Mouse (Mus musculus) liver, embryonic 14.5 days (tissue): ENCODE measurements around the gene Faah. TPM values are rescaled to one million over a fixed set of nuclear protein-coding genes. Genes with fewer than 3 reads are reported as not detected.

Experiments used
- ATAC-seq: fragments of 200-750 bp; cut with Nextera tagmentation; 2 replicates; pipeline ENCODE4 v1.8.0; 2017; ENCODE audit warnings: moderate number of reproducible peaks, mild to moderate bottlenecking, moderate library complexity; ENCODE audit not compliant: insufficient read depth
- DNase-seq, 3 experiments: peaks; one replicate each; pipeline ENCODE4 v3.0.0-alpha.2; 2012 to 2013; ENCODE audit warnings: low read depth in 3 of 3, low spot score in 3 of 3
- H3K27ac ChIP-seq: fragments of 300-500 bp; sonication (generic); 2 replicates; pipeline ENCODE4 v1.5.1; 2014; ENCODE audit warnings: moderate library complexity, mild to moderate bottlenecking, control low read depth, inconsistent platforms
- H3K27me3 ChIP-seq: fragments of 300-500 bp; sonication (generic); 2 replicates; pipeline ENCODE4 v1.6.1; 2014; ENCODE audit warnings: mild to moderate bottlenecking, low read length, moderate library complexity; ENCODE audit not compliant: control insufficient read depth, insufficient read depth
- H3K36me3 ChIP-seq: fragments of 300-500 bp; sonication (generic); replicated peaks from 2 replicates; pipeline ENCODE4 v1.6.1; 2014; ENCODE audit warnings: low read depth; ENCODE audit not compliant: control insufficient read depth, insufficient read depth
- H3K4me1 ChIP-seq, 2 experiments: fragments of 200-500 bp in 1 of 2; fragments of 300-500 bp in 1 of 2; sonication (generic) in 1 of 2; replicated peaks; 2 replicates each; pipeline ENCODE4 v1.6.1; 2012 to 2014; ENCODE audit warnings: antibody characterized with exemption in 1 of 2, inconsistent platforms in 1 of 2, low read length in 1 of 2; ENCODE audit not compliant: control insufficient read depth in 2 of 2, insufficient read depth in 2 of 2
- H3K4me2 ChIP-seq: fragments of 300-500 bp; sonication (generic); 2 replicates; pipeline ENCODE4 v1.6.1; 2014; ENCODE audit warnings: low read depth, mild to moderate bottlenecking, control low read depth, moderate library complexity
- H3K4me3 ChIP-seq, 2 experiments: fragments of 200-500 bp in 1 of 2; fragments of 300-500 bp in 1 of 2; sonication (generic) in 1 of 2; 2 replicates each; pipeline ENCODE4 v1.5.1; 2012 to 2014; ENCODE audit warnings: low read depth in 2 of 2, low read length in 2 of 2, mild to moderate bottlenecking in 2 of 2, control low read depth in 1 of 2, inconsistent platforms in 1 of 2, moderate library complexity in 1 of 2; ENCODE audit not compliant: insufficient read depth in 1 of 2
- H3K9ac ChIP-seq: fragments of 300-500 bp; sonication (generic); replicated peaks from 2 replicates; pipeline ENCODE4 v1.6.1; 2014; ENCODE audit warnings: mild to moderate bottlenecking, control low read depth, moderate library complexity
- H3K9me3 ChIP-seq: fragments of 300-500 bp; sonication (generic); 2 replicates; pipeline ENCODE4 v1.6.1; 2016; ENCODE audit warnings: low read length, mixed read lengths; ENCODE audit not compliant: control insufficient read depth
- CTCF ChIP-seq: IDR thresholded peaks from 2 replicates; pipeline ENCODE4 v1.5.1; 2016; ENCODE audit warnings: antibody characterized with exemption, low read depth, control low read depth
- EP300 ChIP-seq: IDR thresholded peaks from 2 replicates; pipeline ENCODE4 v1.6.1; 2016; ENCODE audit warnings: antibody characterized with exemption, low read depth
- WGBS: fragments of 180-500 bp; shearing (Covaris S2); extraction: QIAGEN DNeasy Blood & Tissue Kit; methylation state at CpG from one replicate; pipeline ENCODE4 v1.1.7; 2014; ENCODE audit not compliant: insufficient replicate concordance; 5-methylcytosine and 5-hydroxymethylcytosine counted together
- polyA plus RNA-seq, 2 experiments: library from polyadenylated mRNA; depleted of rRNA in 1 of 2; stranded (reverse) in 1 of 2; unstranded in 1 of 2; fragments of >200 nt; fragmentation: Nextera tagmentation in 1 of 2; extraction: Ambion mirVana in 1 of 2; gene quantifications; 2 replicates each; pipeline versions ENCODE4 v1.2.1 to v1.2.3; 2012 to 2014

The Faah gene
- polyA plus RNA-seq, 2 experiments: 3.8 to 4.1 TPM

- Histone ChIP-seq H3K4me1 (peaks cover 8 to 13% of the 10 kb centered on the region in 2 experiments), H3K9ac (peak overlapping the region; percentile 77), H3K27ac (peak overlapping the region; percentile 93), H3K4me3 (peak overlapping the region; percentile 66 to 91), H3K27me3 (no peaks in the 10 kb centered on the region), H3K36me3 (no peaks in the 10 kb centered on the region; the same call in 1 of the 2 replicates), H3K9me3 (no peaks in the 10 kb centered on the region), H3K4me2 (peak overlapping the region; percentile 90)
- 9% methylated on average over 22 of the region's 22 CpGs for WGBS
- ATAC-seq: peak; percentile 21; the same call in 1 of the 2 replicates
- peak in 1 of 3 experiments; percentile 24 for DNase-seq
- TF ChIP-seq CTCF: peak; percentile 43
- TF ChIP-seq EP300: no peak
Measured at GRCm38 (mm10) chr4:116052526-116053293, 35.0 kb upstream of the Faah start.

GRCm38 (mm10) chr4:116049211-116049610 lies 31.5 kb upstream of the Faah start:
- H3K9me3 ChIP-seq: no peaks in the 10 kb centered on the region
- WGBS: 73% methylated on average over 3 of the region's 3 CpGs

GRCm38 (mm10) chr4:116048130-116048920 lies 30.6 kb upstream of the Faah start:
- no peaks in the 10 kb centered on the region for H3K27me3 ChIP-seq
- WGBS: 67% methylated on average over 7 of the region's 7 CpGs
- no peak for TF ChIP-seq CTCF
- DNase-seq (no peak), ATAC-seq (no peak)
- H3K4me1 ChIP-seq: peaks cover 4 to 5% of the 10 kb centered on the region in 2 experiments
- no peaks in the 10 kb centered on the region for H3K9me3 ChIP-seq
- no peak overlapping the region for H3K4me3 ChIP-seq
- H3K9ac ChIP-seq: no peak overlapping the region
- H3K27ac ChIP-seq: no peak overlapping the region
- no peaks in the 10 kb centered on the region; the same call in 1 of the 2 replicates for H3K36me3 ChIP-seq
- H3K4me2 ChIP-seq: no peak overlapping the region

More at GRCm38 (mm10) chr4:116049211-116049610, 31.5 kb upstream of the Faah start:
- TF ChIP-seq EP300 (no peak), CTCF (no peak)
- no peak overlapping the region for H3K4me3 ChIP-seq
- no peaks in the 10 kb centered on the region; the same call in 1 of the 2 replicates for H3K36me3 ChIP-seq
- no peak for ATAC-seq
- H3K27ac ChIP-seq: no peak overlapping the region
- H3K9ac ChIP-seq: no peak overlapping the region
- H3K4me1 ChIP-seq: peaks cover 8 to 9% of the 10 kb centered on the region in 2 experiments
- no peak for DNase-seq
- no peaks in the 10 kb centered on the region for H3K27me3 ChIP-seq
- no peak overlapping the region for H3K4me2 ChIP-seq

GRCm38 (mm10) chr4:116047681-116048080 lies 30.0 kb upstream of the Faah start:
- no peak for DNase-seq
- ATAC-seq: no peak
- Histone ChIP-seq H3K27ac (no peak overlapping the region), H3K27me3 (no peaks in the 10 kb centered on the region), H3K4me3 (no peak overlapping the region), H3K36me3 (no peaks in the 10 kb centered on the region; the same call in 1 of the 2 replicates), H3K4me1 (peaks cover 4 to 5% of the 10 kb centered on the region in 2 experiments), H3K4me2 (no peak overlapping the region), H3K9me3 (no peaks in the 10 kb centered on the region), H3K9ac (no peak overlapping the region)
- TF ChIP-seq EP300 (no peak), CTCF (no peak)
- WGBS: 72% methylated on average over 1 of the region's 1 CpGs

GRCm38 (mm10) chr4:116046604-116047003 lies 28.9 kb upstream of the Faah start:
- Histone ChIP-seq H3K4me1 (no peaks in the 10 kb centered on the region), H3K9ac (no peak overlapping the region), H3K4me3 (no peak overlapping the region), H3K4me2 (no peak overlapping the region), H3K27ac (no peak overlapping the region), H3K36me3 (no peaks in the 10 kb centered on the region; the same call in none of the 2 replicates), H3K9me3 (no peaks in the 10 kb centered on the region), H3K27me3 (no peaks in the 10 kb centered on the region)
- no peak for ATAC-seq
- DNase-seq: no peak
- 73% methylated on average over 2 of the region's 2 CpGs for WGBS
- no peak for TF ChIP-seq CTCF
